Mouse (Mus musculus) limb, embryonic 15.5 days (tissue): Measurements from ENCODE around the gene Gm12248. TPM values are rescaled to one million over a fixed set of nuclear protein-coding genes. Genes with fewer than 3 reads are reported as not detected.

Experiments used
- ATAC-seq: fragments of 200-750 bp; cut with Nextera tagmentation; 2 replicates; pipeline ENCODE4 v1.8.0; 2017; ENCODE audit warnings: low read depth, moderate TSS enrichment; ENCODE audit not compliant: insufficient number of reproducible peaks, low FRiP score, low TSS enrichment
- H3K27ac ChIP-seq: fragments of 300-500 bp; sonication (generic); 2 replicates; pipeline ENCODE4 v1.5.1; 2015; ENCODE audit warnings: moderate library complexity, mild to moderate bottlenecking, inconsistent platforms
- H3K27me3 ChIP-seq: fragments of 300-500 bp; sonication (generic); 2 replicates; pipeline ENCODE4 v1.6.1; 2015; ENCODE audit warnings: inconsistent platforms
- H3K36me3 ChIP-seq: fragments of 300-500 bp; sonication (generic); 2 replicates; pipeline ENCODE4 v1.6.1; 2015; ENCODE audit warnings: inconsistent platforms
- H3K4me1 ChIP-seq: fragments of 300-500 bp; sonication (generic); 2 replicates; pipeline ENCODE4 v1.6.1; 2015; ENCODE audit warnings: inconsistent platforms
- H3K4me2 ChIP-seq: fragments of 300-500 bp; sonication (generic); 2 replicates; pipeline ENCODE4 v1.6.1; 2015; ENCODE audit warnings: mild to moderate bottlenecking, inconsistent platforms
- H3K4me3 ChIP-seq: fragments of 300-500 bp; sonication (generic); 2 replicates; pipeline ENCODE4 v1.5.1; 2015; ENCODE audit warnings: mild to moderate bottlenecking, inconsistent platforms
- H3K9ac ChIP-seq: fragments of 300-500 bp; sonication (generic); 2 replicates; pipeline ENCODE4 v1.6.1; 2015; ENCODE audit warnings: inconsistent platforms
- H3K9me3 ChIP-seq: fragments of 300-500 bp; sonication (generic); 2 replicates; pipeline ENCODE4 v1.6.1; 2016; ENCODE audit warnings: inconsistent platforms
- WGBS: fragments of 180-500 bp; shearing (Covaris S2); methylation state at CpG from one replicate; pipeline ENCODE4 v1.1.7; 2015; 5-methylcytosine and 5-hydroxymethylcytosine counted together
- polyA plus RNA-seq: library from polyadenylated mRNA; unstranded; fragments of >200 nt; fragmentation: Nextera tagmentation; extraction: Ambion mirVana; gene quantifications from 2 replicates; pipeline ENCODE4 v1.2.1, GENCODE M21; 2015

Gene Gm12248
- polyA plus RNA-seq, 1 experiment from 2014 or later = not detected

GRCm38 (mm10) chr11:58026337-58026736 lies 66.6 kb downstream of the Gm12248 start:
- no peaks in the 10 kb centered on the region for H3K27me3 ChIP-seq
- 46% methylated on average over 3 of the region's 3 CpGs for WGBS

GRCm38 (mm10) chr11:58025881-58026280 lies 67.1 kb downstream of the Gm12248 start:
- H3K9me3 ChIP-seq = no peaks in the 10 kb centered on the region
- no peak overlapping the region for H3K4me2 ChIP-seq
- no peak for ATAC-seq
- no peak overlapping the region for H3K4me3 ChIP-seq
- WGBS = 82% methylated on average over 4 of the region's 4 CpGs
- H3K4me1 ChIP-seq = peaks cover 17% of the 10 kb centered on the region
- H3K36me3 ChIP-seq = no peaks in the 10 kb centered on the region
- H3K9ac ChIP-seq = no peak overlapping the region
- H3K27me3 ChIP-seq = no peaks in the 10 kb centered on the region
- H3K27ac ChIP-seq = no peak overlapping the region

More at GRCm38 (mm10) chr11:58026337-58026736, 66.6 kb downstream of the Gm12248 start:
- Histone ChIP-seq H3K9ac (no peak overlapping the region), H3K4me1 (peaks cover 17% of the 10 kb centered on the region), H3K4me2 (no peak overlapping the region), H3K9me3 (no peaks in the 10 kb centered on the region), H3K36me3 (no peaks in the 10 kb centered on the region), H3K4me3 (no peak overlapping the region), H3K27ac (no peak overlapping the region)
- ATAC-seq = no peak

GRCm38 (mm10) chr11:58024671-58025070 lies 68.3 kb downstream of the Gm12248 start:
- no peak overlapping the region for H3K9ac ChIP-seq

GRCm38 (mm10) chr11:58024271-58024670 lies 68.7 kb downstream of the Gm12248 start:
- 64% methylated on average over 1 of the region's 1 CpGs for WGBS
- Histone ChIP-seq H3K9me3 (no peaks in the 10 kb centered on the region), H3K9ac (no peak overlapping the region), H3K27ac (no peak overlapping the region), H3K4me1 (peaks cover 17% of the 10 kb centered on the region), H3K4me3 (no peak overlapping the region), H3K4me2 (no peak overlapping the region), H3K36me3 (no peaks in the 10 kb centered on the region), H3K27me3 (no peaks in the 10 kb centered on the region)
- no peak for ATAC-seq

More at GRCm38 (mm10) chr11:58024671-58025070, 68.3 kb downstream of the Gm12248 start:
- ATAC-seq = no peak
- 82% methylated on average over 2 of the region's 2 CpGs for WGBS
- Histone ChIP-seq H3K27me3 (no peaks in the 10 kb centered on the region), H3K4me3 (no peak overlapping the region), H3K9me3 (no peaks in the 10 kb centered on the region), H3K36me3 (no peaks in the 10 kb centered on the region), H3K4me1 (peaks cover 17% of the 10 kb centered on the region), H3K4me2 (no peak overlapping the region), H3K27ac (no peak overlapping the region)

- H3K4me1 ChIP-seq = peaks cover 34% of the 10 kb centered on the region
These were observed 71.3 kb downstream of the Gm12248 start for GRCm38 (mm10) chr11:58021618-58022017.

GRCm38 (mm10) chr11:58021095-58021494 lies 71.8 kb downstream of the Gm12248 start:
- 66% methylated on average over 1 of the region's 1 CpGs for WGBS
- no peak for ATAC-seq
- peaks cover 39% of the 10 kb centered on the region for H3K4me1 ChIP-seq
- H3K9me3 ChIP-seq = no peaks in the 10 kb centered on the region
- H3K9ac ChIP-seq = no peak overlapping the region
- no peaks in the 10 kb centered on the region for H3K36me3 ChIP-seq
- H3K27me3 ChIP-seq = no peaks in the 10 kb centered on the region
- H3K4me2 ChIP-seq = no peak overlapping the region
- peak overlapping the region; percentile 12 for H3K27ac ChIP-seq
- no peak overlapping the region for H3K4me3 ChIP-seq

More at GRCm38 (mm10) chr11:58021618-58022017, 71.3 kb downstream of the Gm12248 start:
- Histone ChIP-seq H3K27ac (peak overlapping the region; percentile 12; the same call in 1 of the 2 replicates), H3K36me3 (no peaks in the 10 kb centered on the region), H3K27me3 (no peaks in the 10 kb centered on the region), H3K9ac (no peak overlapping the region), H3K4me2 (no peak overlapping the region), H3K4me3 (no peak overlapping the region), H3K9me3 (no peaks in the 10 kb centered on the region)
- no peak for ATAC-seq
- 21% methylated on average over 2 of the region's 2 CpGs for WGBS

- 90% methylated on average over 4 of the region's 4 CpGs for WGBS
- Histone ChIP-seq H3K27me3 (no peaks in the 10 kb centered on the region), H3K9me3 (no peaks in the 10 kb centered on the region), H3K4me3 (no peak overlapping the region), H3K9ac (no peak overlapping the region), H3K27ac (no peak overlapping the region), H3K4me2 (no peak overlapping the region), H3K4me1 (peaks cover 52% of the 10 kb centered on the region), H3K36me3 (no peaks in the 10 kb centered on the region)
- ATAC-seq = no peak
These were observed 74.2 kb downstream of the Gm12248 start for GRCm38 (mm10) chr11:58018701-58019100.

GRCm38 (mm10) chr11:58018287-58018686 lies 74.6 kb downstream of the Gm12248 start:
- no peak for ATAC-seq

GRCm38 (mm10) chr11:58017422-58017821 lies 75.5 kb downstream of the Gm12248 start:
- ATAC-seq = no peak
- Histone ChIP-seq H3K27ac (peak overlapping the region; percentile 50), H3K4me2 (no peak overlapping the region), H3K36me3 (no peaks in the 10 kb centered on the region), H3K9ac (no peak overlapping the region), H3K4me3 (no peak overlapping the region), H3K4me1 (peaks cover 52% of the 10 kb centered on the region), H3K27me3 (no peaks in the 10 kb centered on the region), H3K9me3 (no peaks in the 10 kb centered on the region)
- WGBS = 44% methylated on average over 1 of the region's 1 CpGs

More at GRCm38 (mm10) chr11:58018287-58018686, 74.6 kb downstream of the Gm12248 start:
- WGBS = 72% methylated on average over 2 of the region's 2 CpGs
- Histone ChIP-seq H3K4me2 (no peak overlapping the region), H3K4me3 (no peak overlapping the region), H3K4me1 (peaks cover 52% of the 10 kb centered on the region), H3K9me3 (no peaks in the 10 kb centered on the region), H3K27me3 (no peaks in the 10 kb centered on the region), H3K27ac (no peak overlapping the region; the same call in 1 of the 2 replicates), H3K9ac (no peak overlapping the region), H3K36me3 (no peaks in the 10 kb centered on the region)

GRCm38 (mm10) chr11:58016371-58016770 lies 76.6 kb downstream of the Gm12248 start:
- no peak overlapping the region for H3K9ac ChIP-seq
- H3K27me3 ChIP-seq = no peaks in the 10 kb centered on the region
- no peak for ATAC-seq
- no peak overlapping the region; the same call in 1 of the 2 replicates for H3K27ac ChIP-seq
- no peak overlapping the region for H3K4me3 ChIP-seq
- H3K9me3 ChIP-seq = no peaks in the 10 kb centered on the region
- no peak overlapping the region for H3K4me2 ChIP-seq
- H3K4me1 ChIP-seq = peaks cover 51% of the 10 kb centered on the region
- WGBS = 54% methylated on average over 3 of the region's 3 CpGs
- H3K36me3 ChIP-seq = no peaks in the 10 kb centered on the region

- H3K9ac ChIP-seq = no peak overlapping the region
- peaks cover 53% of the 10 kb centered on the region for H3K4me1 ChIP-seq
- 67% methylated on average over 2 of the region's 2 CpGs for WGBS
- ATAC-seq = no peak
- no peak overlapping the region for H3K4me2 ChIP-seq
- no peaks in the 10 kb centered on the region for H3K27me3 ChIP-seq
- no peak overlapping the region for H3K27ac ChIP-seq
- H3K9me3 ChIP-seq = no peaks in the 10 kb centered on the region
- no peak overlapping the region for H3K4me3 ChIP-seq
- H3K36me3 ChIP-seq = no peaks in the 10 kb centered on the region
These were observed 77.6 kb downstream of the Gm12248 start for GRCm38 (mm10) chr11:58015339-58015738.

- Histone ChIP-seq H3K9ac (no peak overlapping the region), H3K27ac (no peak overlapping the region), H3K4me1 (peaks cover 55% of the 10 kb centered on the region), H3K9me3 (no peaks in the 10 kb centered on the region), H3K27me3 (no peaks in the 10 kb centered on the region), H3K36me3 (no peaks in the 10 kb centered on the region), H3K4me3 (no peak overlapping the region), H3K4me2 (no peak overlapping the region)
- 76% methylated on average over 1 of the region's 1 CpGs for WGBS
- no peak for ATAC-seq
These were observed 78.3 kb downstream of the Gm12248 start for GRCm38 (mm10) chr11:58014604-58015003.
